Mouse (Mus musculus) liver, postnatal 0 days (tissue): ENCODE results near the gene Unc45b.

ENCODE experiments used
- CTCF ChIP-seq: sonication (generic); IDR thresholded peaks from 2 replicates; pipeline ENCODE4 v1.5.1; 2016; ENCODE audit warnings: antibody characterized with exemption, low read depth
- EP300 ChIP-seq: IDR thresholded peaks from 2 replicates; pipeline ENCODE4 v1.6.1; 2016; ENCODE audit warnings: antibody characterized with exemption, low read depth, mild to moderate bottlenecking

DNA sequence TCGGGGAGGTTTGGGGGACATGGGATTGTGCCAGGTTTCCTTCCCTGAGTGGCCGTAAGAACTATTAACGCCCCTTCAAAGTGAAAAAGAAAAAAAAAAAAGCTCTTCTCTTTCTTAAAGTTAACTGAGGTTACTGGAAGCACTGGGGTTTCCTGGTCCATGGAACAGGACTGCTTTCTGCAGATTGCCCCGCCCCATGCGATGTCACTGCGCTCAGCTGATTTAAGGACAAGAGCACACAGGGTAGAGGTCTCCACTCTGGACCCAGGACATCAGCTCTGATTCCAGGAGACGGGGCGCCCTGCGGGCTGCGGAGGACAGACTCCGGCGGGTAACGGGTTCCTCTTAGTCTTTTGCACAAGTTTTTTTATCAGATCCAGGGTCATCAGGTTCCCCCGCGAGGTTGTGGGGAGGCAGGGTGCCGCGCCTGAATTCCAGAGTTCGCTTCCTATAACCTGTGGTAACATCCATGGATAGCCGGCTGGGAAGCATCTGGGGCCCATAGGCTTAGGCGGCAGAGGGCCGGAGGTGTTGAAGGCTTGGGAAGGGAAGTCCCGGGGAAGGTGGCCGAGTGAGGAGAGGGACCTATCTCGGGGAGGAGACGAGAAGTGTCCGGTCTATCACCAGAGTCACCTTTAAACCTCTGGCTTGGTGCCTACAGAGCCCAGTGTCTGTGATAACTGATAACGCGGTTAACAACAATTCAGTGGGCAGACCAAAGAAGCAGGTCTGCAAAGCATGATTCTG lies 41.7 kb downstream of the Unc45b start:
- TF ChIP-seq EP300 = no peak
- TF ChIP-seq CTCF = no peak
